11 mouse cellular contexts compared by ENCODE assay signal in genomic region chr7:19578436-19578835, GRCm38 (mm10). TPM values are rescaled to one million over a fixed set of nuclear protein-coding genes. Genes with fewer than 3 reads are reported as not detected.
DNase-seq lines count a peak whose midpoint lies in the region; ATAC-seq and TF ChIP-seq lines count a peak whose summit lies in the region.
"Had no signal": no experiment of that assay in that cellular context is flagged by ENCODE, and none has a peak within 500 bp of the region (broad histone marks: within the 10 kb centered on the region; RNA-seq: fewer than 3 reads in every experiment).

No protein-coding gene starts in this region.

- H3K36me3 ChIP-seq in kidney, embryonic 16.5 days (ENCODE audit: insufficient read depth, low read length) = peaks cover 32% of the 10 kb centered on the region
- H3K36me3 ChIP-seq in CH12.LX (replicated peaks in 1 of 2; ENCODE audit: control insufficient read depth in 1 of 2, insufficient read depth in 1 of 2, low read length in 1 of 2) (peaks cover 30 to 41% of the 10 kb centered on the region in 2 experiments), ES-E14 (ENCODE audit: control insufficient read depth, insufficient read depth, low read length, poor library complexity, severe bottlenecking) (peaks cover 26% of the 10 kb centered on the region)
- no peaks in the 10 kb centered on the region; the same call in none of the 2 replicates for H3K36me3 ChIP-seq in liver, embryonic 14.5 days (replicated peaks; ENCODE audit: control insufficient read depth, insufficient read depth, low read depth)

- no peak for TF ChIP-seq POLR2A in CH12.LX (IDR thresholded peaks at IDR 0.05; ENCODE audit: low read depth, low read length)

- no peak for TF ChIP-seq RAD21 in CH12.LX (IDR thresholded peaks at IDR 0.05; ENCODE audit: low read depth, low read length)

- peaks cover 31% of the 10 kb centered on the region for H3K79me2 ChIP-seq in CH12.LX (replicated peaks; ENCODE audit: control insufficient read depth, extremely low read depth, insufficient read depth, poor library complexity, severe bottlenecking)

- no peak overlapping the region for H3K4me2 ChIP-seq in kidney, embryonic 16.5 days (replicated peaks; ENCODE audit: low read depth, low read length)
- H3K4me2 ChIP-seq in CH12.LX (ENCODE audit: insufficient read depth, low read depth, poor library complexity, severe bottlenecking) = peak overlapping the region; percentile 58
- H3K4me2 ChIP-seq in liver, embryonic 14.5 days (ENCODE audit: low read depth) = peak overlapping the region; percentile 85

- TF ChIP-seq CTCF in CH12.LX (conservative IDR thresholded peaks at IDR 0.05 in 1 of 2, IDR thresholded peaks at IDR 0.05 in 1 of 2; ENCODE audit: low read depth in 2 of 2, low read length in 2 of 2) = no peak
- TF ChIP-seq CTCF in liver, embryonic 14.5 days (IDR thresholded peaks at IDR 0.05; ENCODE audit: low read depth) = no peak

- no peaks in the 10 kb centered on the region for H3K9me3 ChIP-seq in kidney, embryonic 16.5 days (ENCODE audit: low read length)
- H3K9me3 ChIP-seq in CH12.LX (replicated peaks; ENCODE audit: low read length) (no peaks in the 10 kb centered on the region), ES-E14 (ENCODE audit: control insufficient read depth, insufficient read depth, low read depth, low read length) (no peaks in the 10 kb centered on the region)
- no peaks in the 10 kb centered on the region for H3K9me3 ChIP-seq in liver, embryonic 14.5 days (ENCODE audit: control insufficient read depth, low read length)
- H3K9me3 ChIP-seq: hindbrain, embryonic 15.5 days had no signal

- H3K4me1 ChIP-seq in kidney, embryonic 16.5 days (ENCODE audit: insufficient read depth, low read length) = peaks cover 19% of the 10 kb centered on the region
- H3K4me1 ChIP-seq in CH12.LX (ENCODE audit: control insufficient read depth in 1 of 2, insufficient read depth in 2 of 2) (peaks cover 17 to 63% of the 10 kb centered on the region in 2 experiments), ES-E14 (ENCODE audit: control insufficient read depth in 2 of 2, insufficient read depth in 2 of 2, low read length in 2 of 2, poor library complexity in 1 of 2) (peaks cover 5 to 30% of the 10 kb centered on the region in 2 experiments)
- H3K4me1 ChIP-seq in liver, embryonic 14.5 days (replicated peaks; ENCODE audit: control insufficient read depth in 2 of 2, insufficient read depth in 2 of 2, low read length in 1 of 2) = peaks cover 28 to 30% of the 10 kb centered on the region in 2 experiments

- DNase-seq in kidney, postnatal 4 days = no peak
- DNase-seq in CH12.LX (ENCODE audit: extremely low read depth) (peak; percentile 53), ES-E14 (ENCODE audit: low read depth, low spot score) (no peak)
- no peak for DNase-seq in liver, embryonic 14.5 days (ENCODE audit: low read depth in 3 of 3, low spot score in 3 of 3)
- DNase-seq in embryo, embryonic 11 days = no peak
- no peak for DNase-seq in gastrocnemius, postnatal 36 days
- DNase-seq: thymus, postnatal 4 days had no signal

- in situ Hi-C loops in CH12.LX (cut with MboI; ENCODE audit: low pct_ligation_motif_present, low pct_unique_long_range_greater_than_20kb, low sequenced_read_pairs) = loop anchor here (10.0 kb wide), 1 partner anchor 74 kb away; the partner anchor contains the start of genes Bloc1s3 and Trappc6a
- in situ Hi-C loops in ES-E14 (cut with MboI; ENCODE audit: low sequenced_read_pairs in 2 of 2, unreplicated experiment in 2 of 2) = no loop called here

- peak overlapping the region; percentile 50; the same call in 1 of the 2 replicates for H3K4me3 ChIP-seq in kidney, embryonic 16.5 days (ENCODE audit: low read length)
- H3K4me3 ChIP-seq in CH12.LX (replicated peaks in 1 of 3; ENCODE audit: low read depth in 2 of 3, low read length in 2 of 3, poor library complexity in 1 of 3) (peak overlapping the region; percentile 61 to 82 (median 76)), ES-E14 (ENCODE audit: insufficient read depth in 1 of 2, low read depth in 1 of 2, low read length in 2 of 2, poor library complexity in 1 of 2, severe bottlenecking in 1 of 2) (peak overlapping the region; percentile 78 to 84)
- H3K4me3 ChIP-seq in liver, embryonic 14.5 days (ENCODE audit: insufficient read depth in 1 of 2, low read depth in 2 of 2, low read length in 2 of 2) = no peak overlapping the region

- ATAC-seq in kidney, embryonic 16.5 days (ENCODE audit: low FRiP score, low TSS enrichment) = no peak
- ATAC-seq in liver, embryonic 14.5 days (ENCODE audit: insufficient read depth) = no peak
- ATAC-seq: forebrain, embryonic 14.5 days had no signal

- no peak overlapping the region for H3K9ac ChIP-seq in kidney, embryonic 16.5 days (replicated peaks; ENCODE audit: low read length)
- H3K9ac ChIP-seq in CH12.LX (ENCODE audit: insufficient read depth, low read depth) = peak overlapping the region; percentile 88
- peak overlapping the region; percentile 80 for H3K9ac ChIP-seq in ES-E14 (ENCODE audit: insufficient read depth, low read depth, low read length, poor library complexity, severe bottlenecking)
- no peak overlapping the region; the same call in 1 of the 2 replicates for H3K9ac ChIP-seq in liver, embryonic 14.5 days (replicated peaks)
- H3K9ac ChIP-seq: hindbrain, embryonic 15.5 days had no signal

- dilution Hi-C loops in CH12.LX (cut with MboI; ENCODE audit: extremely low pct_ligation_motif_present, extremely low pct_unique_long_range_greater_than_20kb, low sequenced_read_pairs) = no loop called here

- intact Hi-C loops in gastrocnemius, postnatal 36 days (cut with DNase I) = no loop called here

- no peak for TF ChIP-seq EP300 in CH12.LX (IDR thresholded peaks at IDR 0.05; ENCODE audit: low read length)
- no peak for TF ChIP-seq EP300 in liver, embryonic 14.5 days (IDR thresholded peaks at IDR 0.05; ENCODE audit: low read depth)

- WGBS in kidney, embryonic 16.5 days = 64% methylated on average over 4 of the region's 4 CpGs
- WGBS in liver, embryonic 14.5 days (ENCODE audit: insufficient replicate concordance) = 57% methylated on average over 4 of the region's 4 CpGs

- no peak overlapping the region for H3K27ac ChIP-seq in kidney, embryonic 16.5 days (ENCODE audit: low read length)
- H3K27ac ChIP-seq in CH12.LX (ENCODE audit: insufficient read depth, low read depth) (peak overlapping the region; percentile 95), ES-E14 (ENCODE audit: insufficient read depth, low read depth, low read length, poor library complexity, severe bottlenecking) (no peak overlapping the region)
- H3K27ac ChIP-seq in liver, embryonic 14.5 days = no peak overlapping the region
- H3K27ac ChIP-seq: hindbrain, embryonic 15.5 days; macrophage had no signal

- H3K27me3 ChIP-seq in kidney, embryonic 16.5 days (ENCODE audit: insufficient read depth, low read length) = peaks cover 30% of the 10 kb centered on the region
- no peaks in the 10 kb centered on the region for H3K27me3 ChIP-seq in CH12.LX (replicated peaks)
- no peaks in the 10 kb centered on the region; the same call in 1 of the 2 replicates for H3K27me3 ChIP-seq in liver, embryonic 14.5 days (ENCODE audit: control insufficient read depth, insufficient read depth, low read length)

RNA-seq across cellular contexts. Expression of gene Gemin7, which starts 1.0 kb away (rescaled TPM):
- 169 and 183 TPM in 2 replicates for polyA plus RNA-seq in kidney, embryonic 16.5 days (2015; fragmentation: Nextera tagmentation; extraction: Ambion mirVana)
- total RNA-seq in CH12.LX (2012; rRNA removed) (52.5 and 63.2 TPM in 2 replicates), CH12.LX (2014; rRNA removed) (89.6 and 101 TPM in 2 replicates), ES-E14 (2012; rRNA removed) (42.1 and 54.2 TPM in 2 replicates)
- 59.3 and 64.4 TPM in 2 replicates for polyA plus RNA-seq in CH12.LX (2012; ENCODE audit: insufficient read length, low read depth)
- polyA plus RNA-seq in liver, embryonic 14.5 days (2012; rRNA removed) = 34.8 and 39.6 TPM in 2 replicates
- 83.1 and 91.6 TPM in 2 replicates for polyA plus RNA-seq in liver, embryonic 14.5 days (2014; fragmentation: Nextera tagmentation; extraction: Ambion mirVana)
- total RNA-seq in gastrocnemius, postnatal 36 days (2021) = 10 to 100 TPM; 59.1 to 65.1 TPM

RNA-seq across cellular contexts. Expression of gene Zfp296, which starts 1.3 kb away (rescaled TPM):
- polyA plus RNA-seq in kidney, embryonic 16.5 days (2015; fragmentation: Nextera tagmentation; extraction: Ambion mirVana) = 0.46 and 0.71 TPM in 2 replicates
- total RNA-seq in CH12.LX (2012; rRNA removed) (26.5 and 30.0 TPM in 2 replicates), CH12.LX (2014; rRNA removed) (8.6 and 10.7 TPM in 2 replicates), ES-E14 (2012; rRNA removed) (32.2 and 35.3 TPM in 2 replicates)
- polyA plus RNA-seq in CH12.LX (2012; ENCODE audit: insufficient read length, low read depth) = 37.6 and 44.0 TPM in 2 replicates
- polyA plus RNA-seq in liver, embryonic 14.5 days (2012; rRNA removed) = 0.66 and 0.96 TPM in 2 replicates
- polyA plus RNA-seq in liver, embryonic 14.5 days (2014; fragmentation: Nextera tagmentation; extraction: Ambion mirVana) = 0.38 and 0.41 TPM in 2 replicates
- total RNA-seq in gastrocnemius, postnatal 36 days (2021) = under 1 TPM; 0.23 to 0.44 TPM

RNA-seq across cellular contexts. Expression of gene Ppp1r37, which starts 15.6 kb away (rescaled TPM):
- 21.9 and 23.9 TPM in 2 replicates for polyA plus RNA-seq in kidney, embryonic 16.5 days (2015; fragmentation: Nextera tagmentation; extraction: Ambion mirVana)
- 13.8 and 14.2 TPM in 2 replicates for total RNA-seq in CH12.LX (2012; rRNA removed)
- 7.3 and 7.7 TPM in 2 replicates for total RNA-seq in CH12.LX (2014; rRNA removed)
- 15.7 and 16.5 TPM in 2 replicates for polyA plus RNA-seq in CH12.LX (2012; ENCODE audit: insufficient read length, low read depth)
- total RNA-seq in ES-E14 (2012; rRNA removed) = 25.3 and 37.7 TPM in 2 replicates
- polyA plus RNA-seq in liver, embryonic 14.5 days (2012; rRNA removed) = 21.8 and 27.0 TPM in 2 replicates
- polyA plus RNA-seq in liver, embryonic 14.5 days (2014; fragmentation: Nextera tagmentation; extraction: Ambion mirVana) = 1.5 and 2.0 TPM in 2 replicates
- 10 to 100 TPM; 34.8 to 41.4 TPM for total RNA-seq in gastrocnemius, postnatal 36 days (2021)

RNA-seq across cellular contexts. Expression of gene Clasrp, which starts 25.9 kb away (rescaled TPM):
- 52.6 and 55.8 TPM in 2 replicates for polyA plus RNA-seq in kidney, embryonic 16.5 days (2015; fragmentation: Nextera tagmentation; extraction: Ambion mirVana)
- total RNA-seq in CH12.LX (2012; rRNA removed) (43.4 and 45.4 TPM in 2 replicates), CH12.LX (2014; rRNA removed) (14.5 and 17.5 TPM in 2 replicates), ES-E14 (2012; rRNA removed) (52.7 and 83.4 TPM in 2 replicates)
- 59.4 and 62.6 TPM in 2 replicates for polyA plus RNA-seq in CH12.LX (2012; ENCODE audit: insufficient read length, low read depth)
- polyA plus RNA-seq in liver, embryonic 14.5 days (2012; rRNA removed) = 21.3 and 23.3 TPM in 2 replicates
- 7.5 and 8.6 TPM in 2 replicates for polyA plus RNA-seq in liver, embryonic 14.5 days (2014; fragmentation: Nextera tagmentation; extraction: Ambion mirVana)
- 10 to 100 TPM; 10.9 to 12.0 TPM for total RNA-seq in gastrocnemius, postnatal 36 days (2021)

RNA-seq across cellular contexts. Expression of gene Relb, which starts 50.8 kb away (rescaled TPM):
- 10.6 and 10.7 TPM in 2 replicates for polyA plus RNA-seq in kidney, embryonic 16.5 days (2015; fragmentation: Nextera tagmentation; extraction: Ambion mirVana)
- total RNA-seq in CH12.LX (2012; rRNA removed) (37.8 and 58.1 TPM in 2 replicates), CH12.LX (2014; rRNA removed) (41.5 and 44.0 TPM in 2 replicates), ES-E14 (2012; rRNA removed) (13.9 and 15.1 TPM in 2 replicates)
- polyA plus RNA-seq in CH12.LX (2012; ENCODE audit: insufficient read length, low read depth) = 50.6 and 59.6 TPM in 2 replicates
- polyA plus RNA-seq in liver, embryonic 14.5 days (2012; rRNA removed) = 1.0 and 1.1 TPM in 2 replicates
- 0.89 and 1.2 TPM in 2 replicates for polyA plus RNA-seq in liver, embryonic 14.5 days (2014; fragmentation: Nextera tagmentation; extraction: Ambion mirVana)
- 1 to 10 TPM; 5.1 to 6.0 TPM for total RNA-seq in gastrocnemius, postnatal 36 days (2021)

Comparison
In these comparisons a context has a peak if more than half of its experiments do, and no peak if none do; other contexts are left out.
1. H3K4me3 ChIP-seq: peak in kidney, embryonic 16.5 days (single experiment), CH12.LX (3 of 3) and ES-E14 (2 of 2); none in liver, embryonic 14.5 days (0 of 2).
2. H3K9ac ChIP-seq: peak in CH12.LX (single experiment) and ES-E14 (single experiment); none in kidney, embryonic 16.5 days (single experiment) and liver, embryonic 14.5 days (single experiment).
3. RNA of gene Zfp296, which starts 1.3 kb away (total RNA-seq): 32.2 to 35.3 TPM in ES-E14 and 8.6 to 30.0 TPM in CH12.LX; 0.23 to 0.44 TPM in gastrocnemius, postnatal 36 days; every median in the first group is over 4 times any median in the second.